Mouse (Mus musculus): ENCODE measurements around the gene Emilin1. TPM values are rescaled to one million over a fixed set of nuclear protein-coding genes. Genes with fewer than 3 reads are reported as not detected.

The Emilin1 gene
- polyA plus RNA-seq, 2 experiments from 2014 or later = 0.33 to 0.42 TPM

DNA sequence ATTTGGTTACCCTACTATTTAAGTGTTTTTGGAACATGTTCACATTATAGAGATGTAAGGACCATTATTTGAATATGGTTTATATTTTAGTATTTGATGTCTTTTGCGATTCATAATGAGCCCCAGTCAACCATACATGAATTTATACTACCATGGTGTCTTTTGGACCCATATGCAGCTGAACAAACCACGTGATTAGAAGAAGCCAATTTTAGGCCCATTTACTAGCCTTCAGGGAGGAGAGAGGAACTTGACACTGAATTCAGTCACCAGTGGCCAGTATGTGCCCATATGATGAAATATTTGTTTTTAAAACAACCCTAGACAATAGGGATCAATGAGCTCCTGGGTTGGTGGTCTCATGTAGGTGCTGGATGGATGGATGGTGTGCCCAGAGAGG lies 47.6 kb downstream of the Emilin1 start:
- no peak for ATAC-seq

GRCm38 (mm10) chr5:30961545-30962505 lies 48.6 kb downstream of the Emilin1 start:
- ATAC-seq = peak; percentile 51

DNA sequence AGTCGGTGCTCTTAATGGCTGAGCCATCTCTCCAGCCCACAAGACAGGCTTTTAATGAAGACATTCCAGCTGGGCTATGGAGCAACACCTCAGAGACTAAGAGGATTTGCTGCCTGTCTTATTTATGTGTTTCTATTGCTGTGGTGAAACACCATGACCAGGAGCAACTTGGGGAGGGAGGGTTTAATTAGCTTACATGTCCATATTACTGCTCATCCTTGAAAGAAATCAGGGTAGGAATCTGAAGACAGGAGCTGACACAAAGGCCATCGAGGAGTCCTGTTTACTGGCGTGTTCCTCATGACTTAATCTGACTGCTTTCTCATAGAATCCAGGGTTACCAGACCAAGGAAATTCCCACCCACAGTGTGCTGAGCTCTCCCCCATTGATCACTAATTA lies 50.7 kb downstream of the Emilin1 start:
- no peak for ATAC-seq

GRCm38 (mm10) chr5:30966189-30966588 lies 53.0 kb downstream of the Emilin1 start:
- ATAC-seq = no peak

GRCm38 (mm10) chr5:30968416-30968815 lies 55.2 kb downstream of the Emilin1 start, which contains the start of gene Tcf23:
Gene Tcf23 (plus strand): TSS chr5:30968662.
- no peak for ATAC-seq

- no peak for ATAC-seq
These were observed 56.2 kb downstream of the Emilin1 start for GRCm38 (mm10) chr5:30969440-30969839.

Other genes with a start within 250 kb of the Emilin1 start
- 100 to 1,000 TPM in 1 of 2 experiments, 10 to 100 TPM in 1; 79.2 to 115 TPM for gene Cenpa, start 246.6 kb upstream of the Emilin1 start, polyA plus RNA-seq (2017; shearing (Covaris generic))
- not detected for gene Dpysl5, start 201.8 kb upstream of the Emilin1 start, polyA plus RNA-seq (2017; shearing (Covaris generic))
- 1 to 10 TPM; 2.5 to 2.7 TPM for gene Mapre3, start 98.8 kb upstream of the Emilin1 start, polyA plus RNA-seq (2017; shearing (Covaris generic))
- 10 to 100 TPM; 20.4 to 24.5 TPM for gene Tmem214, start 45.4 kb upstream of the Emilin1 start, polyA plus RNA-seq (2017; shearing (Covaris generic))
- 1 to 10 TPM; 4.6 to 6.5 TPM for gene Agbl5, start 24.7 kb upstream of the Emilin1 start, polyA plus RNA-seq (2017; shearing (Covaris generic))
- 100 to 1,000 TPM; 277 to 289 TPM for gene Ost4, start 5.6 kb upstream of the Emilin1 start, polyA plus RNA-seq (2017; shearing (Covaris generic))
- 10 to 100 TPM; 11.9 to 20.6 TPM for gene Khk, start 8.0 kb downstream of the Emilin1 start, polyA plus RNA-seq (2017; shearing (Covaris generic))
- gene Cgref1, start 32.2 kb downstream of the Emilin1 start, polyA plus RNA-seq (2017; shearing (Covaris generic)) = under 1 TPM in 1 of 2 experiments, not detected in 1; 0.50 TPM
- 10 to 100 TPM; 60.4 to 71.0 TPM for gene Preb, start 47.0 kb downstream of the Emilin1 start, polyA plus RNA-seq (2017; shearing (Covaris generic))
- gene Tcf23, start 55.3 kb downstream of the Emilin1 start, polyA plus RNA-seq (2017; shearing (Covaris generic)) = not detected
- gene Atraid, start 134.9 kb downstream of the Emilin1 start, polyA plus RNA-seq (2017; shearing (Covaris generic)) = 10 to 100 TPM; 80.2 to 81.8 TPM
- 1 to 10 TPM; 2.7 to 3.2 TPM for gene Slc5a6, start 135.5 kb downstream of the Emilin1 start, polyA plus RNA-seq (2017; shearing (Covaris generic))
- 1 to 10 TPM; 5.7 to 9.7 TPM for gene Cad, start 141.4 kb downstream of the Emilin1 start, polyA plus RNA-seq (2017; shearing (Covaris generic))
- gene Dnajc5g, start 192.9 kb downstream of the Emilin1 start, polyA plus RNA-seq (2017; shearing (Covaris generic)) = under 1 TPM in 1 of 2 experiments, not detected in 1; 0.28 TPM
- not detected for gene Slc30a3, start 194.8 kb downstream of the Emilin1 start, polyA plus RNA-seq (2017; shearing (Covaris generic))
- gene Trim54, start 203.3 kb downstream of the Emilin1 start, polyA plus RNA-seq (2017; shearing (Covaris generic)) = not detected
- gene Ucn, start 225.4 kb downstream of the Emilin1 start, polyA plus RNA-seq (2017; shearing (Covaris generic)) = not detected
- 10 to 100 TPM; 44.0 to 44.5 TPM for gene Mpv17, start 240.8 kb downstream of the Emilin1 start, polyA plus RNA-seq (2017; shearing (Covaris generic))

Measured in activated CD4-positive, CD25-positive, alpha-beta regulatory T cell, adult 4 months (primary cell).